Mouse (Mus musculus) frontal cortex, postnatal 14 days (tissue): ENCODE measurements around the gene Fnbp1l.

Source experiments
- DNase-seq, 2 experiments: peaks; one replicate each; pipeline ENCODE4 v3.0.0; 2022; ENCODE audit warnings: low spot score in 2 of 2

The Fnbp1l gene

DNA sequence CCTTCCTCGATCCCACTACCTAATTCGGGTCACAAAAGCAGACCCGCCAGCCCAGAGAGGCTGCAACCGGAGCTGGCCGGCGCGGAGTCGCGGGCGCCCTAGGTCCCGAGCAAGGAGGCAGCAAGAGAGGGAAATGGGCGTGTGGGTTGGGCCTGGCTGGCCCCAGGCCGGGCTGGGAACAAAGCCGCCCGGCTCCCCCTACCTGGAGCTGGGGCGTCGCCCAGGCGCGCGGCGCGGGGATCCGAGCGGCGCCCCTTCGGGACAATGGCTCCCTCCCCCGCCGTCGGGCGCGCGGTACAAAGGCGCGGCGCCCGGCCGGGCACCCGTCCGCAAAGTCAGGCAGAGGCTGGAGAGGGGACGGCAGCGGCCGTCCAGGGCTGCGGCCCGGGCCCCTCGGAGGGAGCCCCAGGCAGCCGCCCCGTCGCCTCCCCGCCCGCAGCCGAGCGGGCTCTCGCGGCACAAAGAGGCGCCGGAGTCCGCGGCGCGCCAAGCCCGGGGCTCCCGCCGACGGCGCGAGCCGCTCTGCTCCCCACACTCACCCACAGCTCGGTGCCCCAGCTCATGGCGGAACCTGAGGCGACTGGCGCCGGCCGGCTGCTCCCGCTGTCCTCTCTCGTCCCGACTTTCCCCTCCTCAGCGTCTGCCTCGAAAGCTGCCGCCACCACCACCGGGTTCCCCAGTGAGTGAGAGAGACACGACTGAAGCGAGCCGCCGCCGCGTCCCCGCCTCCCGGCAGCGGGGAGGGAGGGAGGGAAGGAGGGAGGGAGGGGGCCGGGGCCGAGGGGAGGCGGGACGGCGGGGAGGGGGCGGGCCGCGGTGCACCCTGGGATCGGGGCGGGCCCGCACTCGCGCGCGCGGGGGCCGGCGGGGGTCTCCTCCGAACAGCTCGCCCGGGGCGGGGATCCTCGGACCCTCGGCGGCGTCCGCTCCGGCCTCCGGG is at the start of gene Fnbp1l:
Gene Fnbp1l (minus strand): TSS at position 725 of the 940 bp plus-strand sequence.
- DNase-seq: peak; percentile 58 to 72

DNA sequence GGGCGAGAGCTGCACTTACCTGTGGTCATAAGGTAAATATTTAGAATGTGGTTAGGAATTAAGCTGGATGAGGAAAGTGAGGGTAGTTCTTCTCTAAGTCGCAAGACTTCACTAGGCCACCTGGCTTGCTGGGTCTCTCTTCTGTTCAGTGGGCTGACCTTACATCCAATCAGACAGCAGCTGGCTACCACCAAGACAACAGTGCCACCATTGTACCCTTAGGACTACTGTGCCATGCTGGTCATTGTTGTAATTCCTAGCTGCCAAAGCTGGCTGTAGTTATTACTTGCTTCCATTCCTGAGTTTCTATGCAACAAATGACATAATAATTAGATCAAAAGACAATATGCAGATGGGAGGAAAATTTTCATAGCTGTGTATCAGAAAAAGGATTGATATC is 41.3 kb upstream of the Fnbp1l start:
- no peak for DNase-seq

DNA sequence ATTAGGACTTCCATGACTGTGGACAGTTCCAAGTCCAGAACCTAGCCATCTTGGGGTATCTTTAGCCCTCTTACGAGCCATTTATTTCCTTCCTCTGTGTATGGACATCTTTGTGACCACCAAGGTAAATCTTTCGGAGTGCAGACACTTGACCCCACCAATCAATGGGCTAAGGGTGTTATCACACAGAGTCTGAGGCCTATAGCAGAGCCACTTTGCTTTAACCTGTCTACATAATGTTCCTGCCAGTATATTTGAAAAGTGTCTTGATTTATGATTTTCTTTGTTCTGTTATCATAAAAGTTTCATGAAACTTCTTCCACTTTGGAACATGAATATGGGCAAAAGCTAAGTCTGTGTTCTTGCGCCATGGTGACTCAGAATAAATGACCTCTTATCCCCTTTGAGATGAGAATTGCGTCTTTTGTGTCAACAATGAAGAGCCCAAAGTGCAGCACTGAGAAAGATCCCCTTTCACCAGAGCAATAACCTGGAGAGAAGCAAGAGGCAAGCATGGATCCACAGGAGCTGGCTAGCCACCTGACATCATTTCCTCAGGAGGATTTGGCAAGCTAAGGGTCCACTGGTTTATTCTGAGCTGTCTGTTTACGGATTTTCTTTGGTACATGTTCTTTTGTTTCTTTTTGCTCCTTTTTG is 39.9 kb upstream of the Fnbp1l start:
- no peak for DNase-seq

DNA sequence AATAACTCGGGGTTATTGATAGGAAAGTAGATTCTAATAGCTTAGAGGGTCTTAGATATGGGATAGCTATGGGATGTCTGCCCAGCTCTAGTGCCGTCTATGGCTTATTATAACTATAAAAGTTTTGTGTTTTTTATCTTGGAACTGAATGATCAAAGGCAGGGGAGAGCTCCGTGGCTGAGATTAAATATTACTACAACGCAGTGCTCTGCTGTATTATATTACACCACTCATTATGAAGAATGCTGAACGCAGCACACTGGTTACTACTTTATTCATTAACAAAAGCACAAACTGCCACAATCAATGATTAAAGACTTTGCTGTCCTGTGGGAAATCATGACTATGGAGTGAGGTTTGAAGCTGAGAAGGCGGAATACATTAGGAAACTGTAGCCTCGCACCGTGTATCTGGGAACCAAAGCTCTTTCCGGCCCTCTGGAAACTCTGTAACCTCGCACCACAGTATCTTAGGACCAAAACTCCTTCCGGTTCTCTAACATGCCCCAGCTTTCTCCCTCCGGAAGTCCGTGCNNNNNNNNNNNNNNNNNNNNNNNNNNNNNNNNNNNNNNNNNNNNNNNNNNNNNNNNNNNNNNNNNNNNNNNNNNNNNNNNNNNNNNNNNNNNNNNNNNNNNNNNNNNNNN is 27.8 kb upstream of the Fnbp1l start:
- no peak for DNase-seq

DNA sequence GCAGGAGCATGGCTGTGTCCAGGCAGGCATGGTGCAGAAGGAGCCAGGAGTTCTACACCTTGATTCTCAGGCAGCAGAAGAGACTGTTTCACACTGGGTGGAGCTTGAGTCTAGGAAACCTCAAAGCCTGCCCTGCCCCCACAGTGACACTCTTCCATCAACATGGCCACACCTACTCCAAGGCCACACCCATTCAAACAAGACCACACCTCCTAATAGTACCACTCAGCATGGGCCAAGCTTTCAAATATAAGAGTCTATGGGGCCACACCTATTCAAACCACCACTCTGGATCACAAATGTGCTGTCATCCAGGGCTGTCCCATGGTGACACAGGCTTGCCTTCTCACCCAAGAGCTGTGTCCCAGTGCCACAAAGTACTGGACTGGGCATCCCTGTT is 20.8 kb upstream of the Fnbp1l start:
- DNase-seq: no peak

DNA sequence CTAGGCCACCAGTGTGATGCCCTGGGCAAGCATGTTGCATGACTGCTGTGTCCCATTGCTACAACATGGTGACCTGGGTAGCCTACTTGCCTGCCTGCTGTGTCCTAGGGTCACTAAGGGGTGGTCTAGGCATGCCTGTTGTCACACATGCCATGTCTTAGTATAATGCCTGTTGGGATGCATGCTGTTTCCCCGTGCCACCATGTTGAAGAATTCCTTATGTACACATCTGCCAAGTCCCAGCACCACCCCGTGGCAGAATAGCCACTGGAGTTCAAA is 19.6 kb upstream of the Fnbp1l start:
- no peak for DNase-seq

DNA sequence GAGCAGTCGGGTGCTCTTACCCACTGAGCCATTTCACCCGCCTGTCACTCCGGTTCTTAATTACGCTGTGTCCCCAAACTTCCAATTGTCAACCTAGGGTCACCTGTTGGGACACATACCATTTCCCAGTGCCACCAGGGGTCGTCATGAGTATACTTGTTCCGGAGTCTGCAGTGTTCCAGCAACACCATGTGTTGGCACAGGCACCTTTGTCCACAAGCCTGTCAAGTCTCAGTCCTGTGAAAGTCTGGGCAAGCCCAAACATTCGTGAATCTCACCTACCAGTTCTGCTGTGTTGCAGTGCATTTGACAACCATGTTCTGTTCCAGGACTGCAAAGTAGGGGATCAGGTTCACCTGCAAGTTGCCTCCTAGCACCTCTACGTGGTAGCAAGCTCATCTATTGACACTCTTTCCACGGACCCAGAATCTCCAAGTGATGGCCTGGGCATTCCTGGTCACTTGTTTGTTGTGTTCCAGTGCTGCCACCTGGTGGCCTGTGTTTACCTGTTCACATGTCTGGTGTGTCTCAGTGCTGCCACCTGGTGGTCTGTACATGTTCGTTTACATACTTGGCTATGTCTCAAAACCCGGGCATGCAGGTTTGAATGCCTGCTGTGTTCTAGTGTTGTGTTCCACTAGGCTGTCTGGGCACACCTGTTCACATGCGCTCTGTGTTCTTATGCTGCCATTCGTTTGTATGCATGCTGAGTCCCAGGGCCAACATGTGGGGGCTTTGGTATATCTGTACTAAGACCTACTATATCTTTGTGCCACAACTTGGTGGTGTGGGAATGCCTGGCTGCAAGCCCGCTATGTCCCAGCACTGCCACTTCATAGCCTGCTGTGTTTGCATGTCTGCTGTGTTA is 19.0 kb upstream of the Fnbp1l start:
- DNase-seq: peak; percentile 86 to 89

DNA sequence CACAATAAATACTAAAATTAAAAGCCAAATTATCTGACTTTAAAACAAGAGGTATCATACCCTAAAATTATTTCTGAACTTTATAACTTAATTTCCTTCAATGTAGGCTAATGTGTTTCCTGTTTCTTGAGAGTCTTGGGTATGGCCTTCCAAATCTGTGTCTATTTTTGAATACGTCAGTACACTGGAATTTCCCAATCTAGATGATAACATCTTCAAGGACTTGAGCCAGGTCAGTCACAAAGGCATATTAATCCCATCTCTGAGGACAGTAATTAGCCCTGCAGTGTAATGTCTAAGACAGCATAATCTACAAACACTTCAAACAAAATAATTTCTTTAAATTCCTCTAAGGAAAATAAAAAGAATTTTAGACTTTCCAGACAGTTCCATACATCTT is 17.8 kb upstream of the Fnbp1l start:
- DNase-seq: no peak

DNA sequence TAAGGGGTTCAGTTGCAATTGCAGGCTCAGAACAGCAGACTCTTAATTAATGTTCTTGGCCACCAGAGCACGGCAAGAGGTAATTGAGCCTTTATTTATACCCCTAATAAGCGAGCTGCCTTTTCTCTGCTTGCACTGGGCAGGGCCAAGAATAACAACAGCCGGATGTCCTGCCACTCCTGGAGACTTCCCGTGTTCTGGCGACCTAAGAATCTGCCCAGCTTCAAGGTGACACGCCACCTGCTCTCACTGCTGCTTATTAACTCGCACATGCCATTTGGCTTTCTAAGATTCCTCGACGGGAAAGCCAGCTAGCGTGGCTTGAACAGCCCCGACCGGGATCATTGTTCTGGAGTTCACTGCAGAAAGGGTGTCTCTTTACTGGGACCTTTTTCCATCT is 15.7 kb upstream of the Fnbp1l start:
- DNase-seq: no peak

DNA sequence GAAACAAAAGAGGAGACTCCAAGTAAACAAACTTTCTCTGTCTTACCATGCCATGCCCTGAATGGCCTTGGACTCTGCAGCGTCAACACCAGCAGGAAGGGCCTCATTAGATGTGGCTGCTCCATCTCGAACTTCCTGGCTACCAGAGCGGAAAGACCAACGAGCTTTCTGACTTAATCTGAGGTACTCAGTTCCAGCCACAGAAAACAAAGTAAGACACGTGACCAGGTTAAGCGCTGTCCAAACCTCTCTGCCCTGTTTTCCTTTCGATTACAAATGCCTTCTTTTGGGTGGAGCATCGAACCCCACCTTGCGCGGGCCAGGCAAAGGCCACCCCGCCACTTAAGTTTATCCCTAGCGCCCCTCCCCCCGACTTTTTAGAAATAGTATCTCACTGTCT is 10.1 kb upstream of the Fnbp1l start:
- DNase-seq: no peak

DNA sequence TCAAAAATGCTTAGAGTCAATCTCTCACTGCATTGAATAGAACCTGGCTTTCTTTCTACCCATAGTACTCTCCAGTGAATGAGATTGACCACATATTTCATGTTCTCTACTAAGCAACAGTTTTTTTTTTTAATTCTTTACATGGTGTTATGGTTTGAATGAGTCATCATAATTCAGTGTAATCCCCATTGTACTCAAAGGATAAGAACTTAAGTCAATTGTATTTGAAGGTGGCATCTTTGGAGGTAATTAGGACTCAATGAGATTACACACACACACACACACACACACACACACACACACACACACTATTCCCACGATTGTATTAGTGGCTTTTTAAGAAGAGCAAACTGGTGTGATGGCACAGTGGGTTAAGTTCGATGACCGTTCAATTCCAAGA is 9.4 kb upstream of the Fnbp1l start:
- no peak for DNase-seq

DNA sequence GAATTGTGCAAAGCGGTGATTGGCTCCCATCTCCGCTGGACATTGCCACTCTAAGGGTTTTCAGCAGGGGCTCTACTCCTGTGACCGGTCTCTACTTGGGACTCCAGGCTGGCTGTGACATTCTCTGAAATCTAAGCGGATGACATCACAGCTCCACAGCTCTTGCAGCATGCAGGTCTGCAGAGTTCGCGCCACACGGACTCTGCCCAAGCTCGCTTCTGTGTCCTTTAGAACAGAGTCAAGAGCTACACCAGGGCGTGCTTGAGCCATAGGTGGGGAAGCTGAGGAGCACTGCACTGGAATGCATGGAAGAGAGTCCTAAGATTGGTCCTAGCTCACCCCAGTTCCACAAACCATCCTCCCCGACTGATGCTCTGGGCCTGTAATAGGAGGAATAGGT is 9.0 kb upstream of the Fnbp1l start:
- no peak for DNase-seq

DNA sequence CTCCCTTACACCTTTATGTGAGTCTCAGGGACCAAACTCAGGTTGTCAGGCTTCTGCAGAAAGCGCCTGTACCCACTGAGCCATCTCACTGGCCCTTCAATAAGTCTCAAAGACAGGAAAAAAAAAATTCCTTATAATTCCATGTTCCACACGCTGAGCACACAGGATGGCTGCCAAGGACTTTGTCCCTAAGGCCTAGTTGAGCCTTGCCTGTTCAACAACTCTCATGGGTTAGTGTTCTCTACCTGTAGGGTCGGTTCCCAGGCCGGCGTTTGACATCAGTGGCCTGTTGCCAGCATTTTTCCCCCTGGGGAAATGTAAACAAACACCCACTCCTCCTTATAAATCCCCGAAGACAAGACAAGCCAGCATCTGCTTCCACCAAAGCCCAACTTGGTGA is 8.3 kb upstream of the Fnbp1l start:
- no peak for DNase-seq

DNA sequence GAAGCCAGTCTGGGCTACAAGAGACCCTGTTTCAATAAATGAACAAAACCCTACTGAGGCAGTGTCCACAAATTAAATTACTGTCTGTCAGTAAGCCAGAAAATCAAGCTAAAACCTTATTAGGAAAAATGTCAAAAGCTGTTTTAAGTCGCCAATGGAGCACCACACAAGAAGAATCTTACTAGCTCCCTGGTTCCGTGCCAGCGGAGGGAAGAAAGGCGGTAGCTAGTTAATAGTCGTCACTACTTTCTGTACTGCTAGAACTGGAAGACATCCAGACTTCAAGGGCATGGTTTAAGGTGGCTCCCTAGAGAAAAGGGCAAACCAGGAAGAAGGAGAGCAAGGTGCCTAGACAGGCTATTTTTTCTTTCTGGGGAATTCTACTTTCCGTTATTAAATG is 5.1 kb upstream of the Fnbp1l start:
- no peak for DNase-seq

DNA sequence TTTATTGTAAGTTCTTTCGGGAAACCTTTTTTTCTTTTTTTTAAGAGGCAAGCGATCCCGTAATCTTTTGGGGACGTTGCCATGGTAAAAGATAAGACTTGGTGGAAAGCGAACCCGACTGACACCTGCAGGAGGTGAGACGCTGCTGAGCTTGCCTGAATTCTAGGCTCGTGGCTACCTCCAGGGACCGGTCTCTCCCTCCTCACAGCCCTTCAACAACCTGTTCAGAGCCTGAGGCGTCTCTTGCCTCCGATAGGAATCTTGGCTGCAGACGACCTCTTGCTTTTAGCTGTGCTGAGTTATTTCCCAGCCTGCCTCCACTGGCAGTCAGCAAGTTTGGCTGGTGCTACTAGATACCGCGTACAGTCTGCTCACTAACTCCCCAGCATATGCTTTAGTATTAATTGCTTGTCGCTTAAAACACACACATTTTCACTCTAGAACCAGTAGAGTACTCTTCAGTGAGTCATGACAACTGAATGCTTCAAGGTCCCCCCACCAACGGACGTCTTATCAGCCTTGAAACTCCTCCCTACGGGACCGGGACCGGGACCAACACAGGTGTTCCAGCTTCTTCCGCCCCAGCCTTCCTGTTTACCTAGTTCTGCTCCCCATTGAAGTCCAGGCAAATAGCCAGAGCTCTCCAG is 893 bp upstream of the Fnbp1l start:
- peak; percentile 38 to 42 for DNase-seq

DNA sequence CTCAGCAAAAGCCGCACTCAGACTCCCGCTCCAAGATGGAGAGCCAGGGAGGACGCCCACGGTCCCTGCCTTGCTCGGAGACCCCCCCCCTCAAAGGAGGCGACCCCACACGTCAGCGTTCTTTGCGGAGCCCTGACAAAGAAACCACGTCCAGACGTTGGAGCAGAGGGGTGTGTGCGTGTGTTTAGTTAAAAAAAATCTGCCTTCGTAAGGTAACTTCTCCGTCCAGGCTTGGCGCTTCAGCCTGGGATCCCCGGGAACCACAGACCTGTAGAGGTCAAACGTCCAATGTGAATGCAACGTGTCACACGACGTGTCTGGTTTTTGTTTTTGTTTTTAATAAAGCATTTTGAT is 393 bp upstream of the Fnbp1l start:
- DNase-seq: peak in 1 of 2 experiments; percentile 49

DNA sequence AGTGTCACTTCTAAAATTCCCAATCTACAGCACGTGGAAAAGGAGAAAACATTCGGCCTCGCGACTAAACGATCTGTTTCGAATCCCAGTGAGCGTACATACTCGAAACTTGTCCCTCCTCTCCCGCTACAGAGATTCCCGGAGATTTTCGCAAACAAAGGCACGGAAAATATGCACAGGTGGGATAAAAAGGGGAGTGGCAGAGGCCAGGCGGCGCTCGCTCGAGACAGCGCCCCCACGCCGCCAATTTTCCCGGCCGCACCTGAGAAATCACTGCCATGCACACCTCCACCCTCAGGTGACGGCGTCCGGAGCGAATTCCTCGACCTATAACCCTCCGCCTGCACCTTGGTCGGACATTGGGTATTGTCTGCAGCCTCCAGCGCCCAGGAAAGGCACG is 1.1 kb downstream of the Fnbp1l start:
- peak in 1 of 2 experiments; percentile 19 for DNase-seq

DNA sequence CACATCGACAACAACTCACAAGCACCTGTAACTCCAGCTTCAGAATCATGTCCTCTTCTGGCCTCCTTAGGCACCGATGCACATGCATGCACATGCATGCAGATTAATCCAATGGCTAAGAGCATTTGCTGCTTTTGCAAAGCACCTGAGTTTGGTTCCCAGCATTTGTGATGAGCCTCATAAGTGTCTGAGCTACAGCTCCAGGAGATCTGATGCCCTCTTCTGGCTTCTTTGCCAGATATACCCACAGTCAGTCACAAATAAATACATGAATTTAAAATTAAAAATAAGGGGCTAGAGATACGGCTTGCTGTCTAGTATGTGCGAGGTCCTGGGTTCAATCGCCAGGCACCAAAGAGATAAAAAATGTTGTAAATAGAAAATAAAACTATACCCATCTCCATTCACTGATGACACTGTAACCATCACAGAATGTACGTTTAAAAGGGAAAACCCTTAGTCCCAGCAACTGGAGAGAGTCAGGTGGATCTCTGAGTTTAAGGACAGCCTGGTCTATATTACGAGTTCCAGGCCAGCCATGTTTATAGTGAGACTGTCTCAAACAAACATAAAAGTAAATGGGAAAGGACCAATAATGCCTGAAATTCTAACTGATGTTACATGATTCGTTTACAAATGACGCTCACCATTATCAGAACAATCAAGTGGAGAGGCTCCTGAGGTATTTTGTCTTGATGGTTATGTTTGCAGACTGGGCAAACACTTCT is 1.7 kb downstream of the Fnbp1l start:
- DNase-seq: no peak

DNA sequence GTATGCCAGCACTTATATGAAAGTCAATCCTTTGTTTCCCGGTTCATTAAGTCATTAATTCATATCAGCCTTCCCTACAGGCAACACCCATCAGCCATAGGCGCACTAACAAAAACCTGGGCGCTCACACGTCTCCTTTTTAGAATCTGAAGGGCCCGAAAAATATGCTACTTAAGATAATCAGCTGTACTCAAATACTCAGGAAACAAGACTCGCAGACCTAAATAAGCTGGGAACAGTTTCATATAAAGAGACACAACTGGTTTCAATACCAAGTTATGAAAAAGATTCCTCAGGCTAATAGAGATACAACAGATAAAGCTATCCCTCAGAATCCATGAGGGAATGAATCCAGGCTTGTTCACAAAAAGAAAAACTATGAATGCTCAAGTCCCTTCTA is 7.0 kb downstream of the Fnbp1l start:
- DNase-seq: no peak

DNA sequence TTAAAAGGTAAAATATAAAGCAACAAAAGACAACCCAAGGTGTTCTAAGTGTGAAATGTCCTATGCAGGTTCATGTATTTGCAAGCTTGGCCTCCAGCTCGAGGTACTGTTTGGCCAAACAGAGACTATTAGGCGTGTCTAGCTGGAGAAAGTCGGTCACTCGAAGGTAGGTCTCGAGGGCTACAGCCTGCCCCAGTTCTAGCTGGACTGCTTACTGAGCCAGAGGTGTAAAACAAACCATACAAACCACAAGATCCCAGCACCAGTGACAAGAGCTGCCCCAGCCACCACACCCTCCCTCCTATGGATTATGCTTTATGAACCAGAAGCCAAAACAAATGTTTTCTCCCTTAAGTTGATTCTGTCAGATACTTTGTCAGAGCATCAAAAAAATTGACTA is 7.8 kb downstream of the Fnbp1l start:
- DNase-seq: no peak
